Mouse (Mus musculus): ENCODE data around the gene Rnf167.
A peak's percentile ranks its signal among the peaks of the same experiment; 100 is the strongest.

The Rnf167 gene

DNA sequence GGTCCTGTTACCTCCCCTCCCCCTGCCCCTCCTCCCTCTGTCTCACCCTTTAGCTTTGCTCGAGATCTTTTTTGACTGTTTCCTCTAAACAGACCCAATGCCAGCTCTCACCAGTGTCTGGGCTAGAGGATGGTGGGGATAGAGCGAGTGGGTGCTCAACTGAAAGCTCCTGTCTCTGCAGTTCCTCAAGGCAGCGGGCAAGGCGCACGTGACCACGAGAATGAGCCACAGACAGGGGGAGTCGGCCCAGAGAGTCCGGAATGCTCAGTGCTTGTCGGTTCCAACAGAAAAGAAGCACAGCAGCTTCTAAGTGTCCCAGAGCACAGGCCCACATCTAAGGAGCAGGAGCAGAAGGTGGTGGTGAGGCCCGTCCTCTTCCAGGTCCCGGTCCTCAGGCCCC is 27.5 kb downstream of the Rnf167 start:
- peak; percentile 43 for DNase-seq (ENCODE audit: low read depth, low spot score)

DNA sequence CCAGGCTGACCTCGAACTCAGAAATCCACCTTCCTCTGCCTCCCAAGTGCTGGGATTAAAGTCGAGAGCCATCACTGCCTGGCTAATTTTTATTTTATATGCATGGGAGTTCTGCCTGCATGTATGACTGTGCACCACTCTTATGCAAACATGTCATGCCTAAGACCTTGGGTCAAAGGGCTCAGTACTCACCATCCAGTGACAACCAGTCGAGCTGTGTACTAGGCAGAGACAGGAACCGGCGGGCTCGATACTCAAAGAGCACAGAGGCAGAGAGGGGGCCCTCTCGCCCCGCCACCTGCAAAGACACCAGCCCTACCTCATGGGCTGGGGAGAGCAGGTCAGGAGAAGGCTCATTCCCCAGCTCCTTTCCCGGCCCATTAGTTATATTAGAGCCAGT is 31.1 kb downstream of the Rnf167 start:
- no peak for DNase-seq (ENCODE audit: low read depth, low spot score)

DNA sequence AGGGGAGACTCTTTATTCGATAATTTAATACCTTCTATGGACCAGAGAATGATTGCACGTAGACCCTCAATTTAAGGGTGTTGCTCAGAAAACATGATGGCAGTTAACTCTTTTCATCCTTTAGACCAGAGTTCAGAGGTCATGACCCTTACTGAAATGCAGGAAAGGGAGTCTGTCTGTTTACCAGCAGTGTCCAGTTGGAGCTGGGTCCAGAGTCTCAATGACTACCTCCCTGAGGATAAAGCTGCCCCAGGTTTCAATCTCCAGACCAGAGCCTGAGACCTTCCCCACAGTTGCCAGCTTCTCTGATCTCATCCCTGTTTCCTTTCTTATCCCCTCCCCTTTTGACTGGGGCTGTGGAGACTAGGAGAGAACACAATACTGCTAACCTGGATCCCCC is 31.5 kb downstream of the Rnf167 start:
- no peak for DNase-seq (ENCODE audit: low read depth, low spot score)

DNA sequence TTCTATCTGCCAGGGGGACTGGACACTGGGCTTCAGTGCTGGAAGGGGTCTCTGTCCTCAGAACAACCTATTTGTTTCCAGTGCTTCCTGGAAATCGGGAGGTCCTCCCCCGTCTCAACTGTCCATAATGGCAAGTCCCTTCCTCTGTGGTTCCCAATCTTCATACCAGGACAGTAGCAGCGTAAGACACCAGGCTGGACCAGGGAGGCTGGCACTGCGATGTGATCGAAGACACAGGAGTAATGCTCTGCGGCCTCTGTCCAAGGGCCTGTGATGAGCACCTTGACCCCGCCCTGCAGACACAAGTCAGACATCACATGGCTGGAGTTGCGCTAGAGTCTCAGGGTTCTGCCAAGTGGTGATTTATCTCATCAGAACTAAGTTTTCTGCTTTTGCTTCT is 32.3 kb downstream of the Rnf167 start:
- no peak for DNase-seq (ENCODE audit: low read depth, low spot score)

DNA sequence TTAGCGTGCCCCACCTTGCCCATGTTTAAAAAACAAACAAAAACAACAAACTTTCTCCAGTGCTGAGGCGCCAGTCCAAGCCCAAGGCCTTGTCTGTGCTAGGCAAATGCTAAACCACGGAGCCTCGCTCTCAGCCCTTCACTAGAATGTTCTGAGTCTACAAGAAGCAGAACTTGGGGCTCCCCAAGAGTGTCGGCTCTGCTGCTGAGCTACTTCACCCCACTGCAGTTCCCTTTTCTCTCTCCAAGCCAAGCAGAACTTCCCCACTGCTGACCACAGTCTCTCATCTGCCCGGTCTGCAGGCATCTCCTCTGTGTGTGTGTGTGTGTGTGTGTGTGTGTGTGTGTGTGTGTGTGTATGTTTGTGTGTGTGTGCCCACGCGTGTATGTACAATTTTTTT is 32.9 kb downstream of the Rnf167 start:
- no peak for DNase-seq (ENCODE audit: low read depth, low spot score)

DNA sequence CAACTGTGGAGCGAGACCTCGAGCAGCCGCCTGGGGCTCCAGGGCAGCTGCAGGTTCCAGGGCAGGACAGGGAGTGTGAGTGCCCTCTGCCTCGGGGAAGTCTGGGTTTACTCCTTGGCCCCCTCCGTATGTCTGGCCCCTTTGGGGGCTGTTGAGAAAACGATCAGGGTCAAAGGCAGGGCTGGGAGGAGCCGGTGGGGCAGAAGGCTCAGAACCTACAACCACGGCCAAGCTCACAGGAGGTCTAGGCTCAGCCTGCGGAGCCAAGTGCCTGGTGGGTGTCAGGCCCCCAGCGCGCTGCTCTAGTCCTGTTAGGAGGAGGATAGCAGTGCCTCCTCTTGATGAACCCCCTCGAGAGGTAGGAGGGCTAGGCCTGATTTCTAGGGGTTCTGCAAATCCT is 34.1 kb downstream of the Rnf167 start:
- no peak for DNase-seq (ENCODE audit: low read depth, low spot score)

DNA sequence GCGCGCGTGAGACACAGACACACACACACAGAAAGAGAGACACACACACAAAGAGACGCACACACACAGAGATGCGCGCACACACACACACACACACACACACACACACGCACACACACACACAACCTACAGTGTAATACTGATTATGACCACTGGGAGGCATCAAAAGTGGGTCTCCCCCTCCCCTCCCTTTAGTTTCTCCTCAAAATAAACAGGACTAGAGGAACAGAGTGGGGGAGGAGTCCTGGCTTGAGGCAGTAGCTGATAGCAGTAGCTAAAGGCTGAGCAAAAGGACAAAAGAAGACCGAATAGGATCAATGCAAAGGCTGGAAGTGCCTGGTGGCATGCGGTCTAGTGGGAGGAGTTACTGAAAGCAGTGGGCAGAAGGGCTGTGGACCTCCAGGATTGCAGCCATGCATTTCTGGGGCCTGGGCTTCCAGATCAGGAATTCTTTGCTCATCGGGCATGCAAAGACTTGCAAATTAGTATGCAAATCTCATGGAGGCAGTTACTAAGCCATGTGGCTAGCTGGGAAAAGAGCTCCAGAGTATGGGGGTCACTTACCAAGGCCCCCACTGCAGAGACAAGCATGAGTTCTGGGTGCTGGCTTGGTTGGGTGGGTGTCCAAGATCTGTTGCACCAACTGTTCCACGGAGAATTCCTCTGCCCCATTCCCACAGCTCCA is 35.0 kb downstream of the Rnf167 start:
- DNase-seq (ENCODE audit: low read depth, low spot score) = peak; percentile 92

DNA sequence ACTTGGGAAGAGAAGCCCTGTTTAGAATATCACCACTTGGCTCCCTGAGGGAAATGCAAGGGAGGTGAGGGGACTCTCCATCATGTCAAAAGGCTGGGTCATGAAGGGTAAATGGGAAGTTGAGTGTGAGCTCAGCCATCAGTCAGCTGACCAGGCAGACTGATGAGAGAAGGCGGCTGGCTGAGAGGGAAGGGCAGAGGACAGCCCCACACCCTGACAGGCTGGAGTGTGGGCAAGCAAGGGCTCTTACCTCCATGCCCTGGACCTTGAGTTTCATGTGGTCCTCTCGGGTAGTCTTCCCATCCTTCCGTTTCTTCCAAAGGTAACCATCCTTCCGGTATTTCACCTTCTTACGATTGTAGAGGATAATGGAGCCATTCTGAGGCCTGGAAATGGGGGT is 36.6 kb downstream of the Rnf167 start:
- no peak for DNase-seq (ENCODE audit: low read depth, low spot score)

DNA sequence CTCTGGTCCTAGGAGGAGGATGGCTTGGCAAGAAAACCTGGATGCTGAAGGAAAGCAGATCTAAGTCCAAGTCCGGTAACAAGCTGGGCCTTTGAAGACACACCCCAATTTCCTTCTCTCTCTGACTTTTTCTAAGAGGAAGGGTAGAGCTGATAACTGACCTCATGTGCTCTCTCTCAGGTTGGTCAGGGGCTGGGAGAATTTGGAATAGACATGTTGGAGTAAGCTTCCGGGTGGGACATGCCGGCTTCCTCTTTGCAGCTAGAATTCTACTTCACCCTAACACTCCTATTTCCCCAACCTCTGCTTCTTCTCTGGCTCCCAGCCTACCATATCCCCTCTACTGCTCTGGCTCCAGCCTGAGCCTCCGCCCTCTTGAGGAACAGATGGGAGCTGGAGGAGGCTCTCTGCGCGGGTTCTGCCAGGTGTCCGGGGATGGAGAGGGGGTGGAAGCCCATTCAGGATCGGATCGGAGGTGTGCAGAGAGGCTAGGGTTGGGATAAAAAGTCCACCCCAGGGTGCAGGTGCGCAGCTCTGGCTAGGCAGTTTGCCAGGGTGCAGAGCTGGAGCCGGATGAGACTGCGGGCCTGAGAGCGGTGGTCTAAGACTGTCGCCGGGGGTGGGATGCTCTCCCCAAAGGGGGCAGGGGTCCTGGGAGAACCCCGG is 40.0 kb downstream of the Rnf167 start:
- peak; percentile 62 for DNase-seq (ENCODE audit: low read depth, low spot score)

DNA sequence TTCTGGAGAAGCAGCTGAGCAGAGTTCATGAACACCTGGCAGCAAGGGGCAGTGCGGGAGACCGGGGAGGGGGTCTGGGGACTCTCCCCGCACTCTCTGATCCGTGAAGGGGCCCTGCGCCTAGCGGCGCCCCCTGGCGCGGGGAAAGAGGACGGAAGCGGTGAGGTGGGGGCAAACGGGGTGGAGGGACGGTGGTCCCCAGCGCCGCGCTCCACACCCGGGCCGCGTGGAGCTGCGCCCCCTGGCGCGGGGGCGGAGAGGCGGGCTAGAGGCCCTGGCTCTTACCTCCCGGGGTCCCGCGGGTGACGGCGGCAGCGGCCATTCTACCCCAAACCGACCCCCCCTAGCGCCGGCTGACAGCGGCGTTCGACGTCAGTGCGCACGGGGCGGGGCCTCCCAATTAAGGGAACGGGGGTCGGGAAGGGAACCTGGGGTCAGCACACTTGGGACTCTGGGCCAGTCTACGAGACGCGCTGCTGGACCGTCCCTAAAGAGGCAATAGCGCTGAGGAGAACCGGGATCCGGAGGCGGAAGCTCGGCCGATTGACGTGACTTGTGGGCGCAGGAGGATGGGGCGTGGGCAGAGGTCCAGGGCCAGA is 40.7 kb downstream of the Rnf167 start, which contains the start of gene Camta2:
Camta2 (minus strand) TSS at position 505 of the 599 bp plus-strand sequence.
- DNase-seq (ENCODE audit: low read depth, low spot score) = peak; percentile 73

DNA sequence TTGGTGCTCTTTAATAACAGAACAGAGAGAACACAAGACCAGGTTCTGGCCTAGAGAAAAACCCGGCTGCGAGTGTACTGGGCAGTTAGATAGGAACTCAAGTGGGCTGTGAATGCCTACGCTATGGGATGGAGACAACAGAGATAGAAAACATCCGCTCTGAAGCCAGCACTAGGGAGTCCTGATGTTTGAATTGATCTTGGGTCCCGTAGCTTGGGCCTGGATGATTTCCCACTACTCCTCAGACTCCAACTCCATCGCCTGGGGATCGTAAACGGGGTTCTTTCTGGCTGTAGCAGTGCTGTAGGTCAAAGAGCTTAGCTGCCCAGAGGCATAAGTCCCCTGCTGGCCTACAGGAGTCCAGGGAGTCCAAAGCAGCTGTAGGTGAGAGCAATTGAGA is 41.3 kb downstream of the Rnf167 start:
- no peak for DNase-seq (ENCODE audit: low read depth, low spot score)

DNA sequence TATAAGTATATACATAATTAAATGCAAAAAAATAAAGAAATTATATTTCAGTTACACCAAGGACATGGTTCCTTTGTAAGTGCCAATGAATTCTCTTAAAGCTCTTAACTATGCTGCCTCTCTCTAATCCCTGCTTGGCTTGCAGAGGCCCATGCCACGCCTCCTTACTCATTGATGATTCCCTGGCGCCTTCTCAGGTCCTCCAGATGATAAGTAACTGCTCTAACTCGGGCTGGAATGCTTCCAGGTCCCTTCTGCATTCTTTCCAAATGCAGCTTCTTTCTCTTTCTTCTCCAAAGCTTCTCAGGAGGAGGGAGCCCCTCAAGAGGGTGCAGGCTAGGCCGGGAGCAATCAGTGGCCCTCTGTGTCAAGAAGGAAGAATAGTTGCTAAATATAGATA is 42.5 kb downstream of the Rnf167 start:
- DNase-seq (ENCODE audit: low read depth, low spot score) = no peak

DNA sequence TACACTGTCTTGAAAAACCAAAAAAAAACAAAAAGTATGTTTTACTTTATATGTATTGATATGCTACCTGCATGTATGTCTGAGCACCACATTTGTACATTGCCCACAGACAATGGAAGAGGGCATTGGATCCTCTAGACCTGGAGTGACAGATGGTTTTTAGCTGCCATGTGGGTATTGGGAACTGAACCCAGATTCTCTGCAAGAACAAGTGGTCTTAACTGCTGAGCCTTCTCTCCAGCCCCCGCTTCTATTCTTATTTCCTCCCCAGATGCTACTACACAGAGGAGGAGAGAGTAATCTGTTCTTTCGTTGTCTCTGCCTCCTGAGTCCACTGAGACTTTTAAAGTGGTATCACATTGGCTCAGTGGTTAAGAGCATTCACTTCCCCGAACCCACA is 46.5 kb downstream of the Rnf167 start:
- DNase-seq (ENCODE audit: low read depth, low spot score) = no peak

DNA sequence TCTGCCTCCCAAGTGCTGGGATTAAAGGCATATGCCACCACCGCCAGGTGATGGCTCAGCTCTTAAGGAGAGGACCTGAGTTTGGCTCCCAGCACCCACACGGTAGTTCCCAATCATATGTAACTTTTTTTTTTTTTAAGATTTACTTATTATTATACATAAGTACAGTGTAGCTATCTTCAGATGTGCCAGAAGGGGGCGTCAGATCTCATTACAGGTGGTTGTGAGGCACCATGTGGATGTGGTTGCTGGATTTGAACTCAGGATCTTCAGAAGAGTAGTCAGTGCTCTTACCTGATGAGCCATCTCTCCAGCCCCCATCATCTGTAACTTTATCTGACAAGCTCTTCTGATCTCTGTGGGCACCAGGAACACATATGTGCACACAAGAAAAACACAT is 50.3 kb downstream of the Rnf167 start:
- peak; percentile 37 for DNase-seq (ENCODE audit: low read depth, low spot score)

DNA sequence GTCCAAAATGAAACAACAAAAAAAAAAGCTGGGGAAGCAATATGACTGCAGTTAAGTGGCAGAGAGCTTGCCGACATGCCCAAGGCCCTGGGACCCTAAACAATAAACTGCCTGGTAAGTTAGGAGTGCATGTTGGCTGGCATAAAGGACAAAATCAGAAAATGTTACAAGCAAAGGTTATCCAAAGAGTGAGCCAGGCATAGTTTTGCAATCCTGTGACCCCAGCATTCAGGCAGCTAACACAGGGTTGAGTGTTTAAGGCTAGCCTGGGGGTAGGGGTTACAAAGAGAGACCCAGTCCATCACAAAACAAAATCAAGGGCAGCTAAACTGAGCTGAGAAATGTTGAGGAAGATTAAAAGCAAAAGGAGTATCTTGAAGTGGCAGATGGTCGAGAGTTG is 52.0 kb downstream of the Rnf167 start:
- DNase-seq (ENCODE audit: low read depth, low spot score) = no peak

DNA sequence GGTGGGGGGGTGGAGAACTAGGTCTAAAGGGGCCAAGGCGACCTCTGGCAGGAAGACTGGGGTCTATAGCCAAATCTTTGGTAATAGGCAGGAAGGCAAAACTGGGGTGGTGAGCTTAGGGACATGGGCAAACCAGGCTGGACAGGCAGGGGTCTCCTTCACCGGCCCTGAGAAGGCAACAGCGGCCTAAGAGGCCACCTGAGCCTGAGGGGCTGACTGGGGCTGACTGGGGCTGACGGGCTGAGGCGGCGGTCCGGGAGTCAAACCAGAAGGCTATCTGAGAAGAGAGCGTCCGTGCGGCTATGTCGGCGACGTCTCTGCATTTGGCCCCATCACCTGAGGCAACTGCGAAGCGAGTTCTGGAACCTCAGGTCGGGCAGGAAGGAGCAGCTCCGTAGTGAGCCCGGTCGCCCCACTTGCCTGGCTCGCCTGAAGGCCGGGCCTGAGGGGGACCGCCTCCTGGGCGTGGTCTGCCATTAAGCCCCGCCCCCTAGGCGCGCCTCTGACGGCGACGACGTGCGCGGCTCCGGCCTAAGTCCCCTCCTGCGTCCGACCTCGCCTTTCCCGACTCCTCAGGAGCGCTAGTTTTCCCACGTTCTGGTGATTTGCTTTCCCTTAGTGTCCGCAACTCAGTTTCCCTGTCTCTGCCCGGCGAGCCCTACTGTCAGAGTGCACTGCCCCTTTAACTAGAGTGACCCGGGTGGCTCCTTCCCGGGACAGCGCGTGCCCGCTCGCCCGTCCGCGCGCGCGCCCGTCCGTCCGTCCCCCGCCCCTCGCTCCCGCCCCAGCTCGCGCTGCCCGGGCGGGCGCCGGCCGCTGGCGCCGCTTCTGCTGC is 52.9 kb downstream of the Rnf167 start, which contains the start of the genes Inca1 and Kif1c:
Inca1 (minus strand) TSS at position 434 of the 835 bp plus-strand sequence.
Kif1c (plus strand) TSS at position 827 of the 835 bp plus-strand sequence.
- peak; percentile 97 for DNase-seq (ENCODE audit: low read depth, low spot score)

DNA sequence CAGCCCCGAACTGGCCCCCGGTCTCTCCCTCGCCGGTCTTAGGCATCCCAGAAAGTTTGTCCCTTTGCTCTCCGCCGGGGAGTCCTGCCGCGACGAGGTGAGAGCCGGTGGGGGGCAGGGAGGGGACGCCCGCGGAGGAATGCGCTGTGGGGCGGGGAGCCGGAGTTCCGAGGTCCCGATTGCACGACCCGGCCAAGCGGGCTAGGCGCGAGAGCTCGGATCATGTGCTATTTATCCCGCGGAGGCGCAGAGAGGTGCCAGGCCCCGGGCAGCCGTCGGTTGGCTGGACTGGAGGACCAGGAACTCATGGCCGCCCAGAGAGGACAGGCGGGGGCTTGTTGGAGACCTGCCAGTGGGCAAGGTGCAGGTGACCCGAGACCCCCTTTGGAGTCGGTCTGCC is 53.6 kb downstream of the Rnf167 start:
- DNase-seq (ENCODE audit: low read depth, low spot score) = peak; percentile 76

Data from ZHBTc4 (cell line).